Mouse (Mus musculus) stomach, postnatal 0 days (tissue): ENCODE data around the gene Foxred2.

Source experiments
- CTCF ChIP-seq: IDR thresholded peaks from 2 replicates; pipeline ENCODE4 v1.5.1; 2016; ENCODE audit warnings: antibody characterized with exemption, low read depth, mild to moderate bottlenecking, moderate library complexity
- EP300 ChIP-seq: optimal IDR thresholded peaks from 2 replicates; pipeline ENCODE3; 2016; ENCODE audit warnings: antibody characterized with exemption

GRCm38 (mm10) chr15:77979427-77979865 lies 22.9 kb upstream of the Foxred2 start:
- no peak for TF ChIP-seq EP300
- TF ChIP-seq CTCF, result no peak
